Mouse (Mus musculus) stomach, postnatal 0 days (tissue): Measurements from ENCODE around the gene Gm28891.
"Not testable (repeated sequence)": the region's sequence is repeated elsewhere in the genome, so short reads cannot be mapped to it uniquely, and the experiment has no call there.

Experiments used
- CTCF ChIP-seq: IDR thresholded peaks from 2 replicates; pipeline ENCODE4 v1.5.1; 2016; ENCODE audit warnings: antibody characterized with exemption, low read depth, mild to moderate bottlenecking, moderate library complexity
- EP300 ChIP-seq: optimal IDR thresholded peaks from 2 replicates; pipeline ENCODE3; 2016; ENCODE audit warnings: antibody characterized with exemption

- TF ChIP-seq CTCF, EP300: not testable (repeated sequence)
Observed at GRCm38 (mm10) chrY:60240902-60241301, at the start of gene Gm28891.
